12 mouse cellular contexts compared by ENCODE assay signal in genomic region chr4:107457602-107458001, GRCm38 (mm10). TPM values are rescaled to one million over a fixed set of nuclear protein-coding genes. Genes with fewer than 3 reads are reported as not detected.
A peak's percentile ranks its signal among the peaks of the same experiment; 100 is the strongest.
DNase-seq lines count a peak whose midpoint lies in the region; ATAC-seq lines count a peak whose summit lies in the region.
"Had no signal": no experiment of that assay in that cellular context is flagged by ENCODE, and none has a peak within 500 bp of the region (broad histone marks: within the 10 kb centered on the region; RNA-seq: fewer than 3 reads in every experiment).

No protein-coding gene starts in this region.

- H3K4me3 ChIP-seq in hindbrain, embryonic 11.5 days (ENCODE audit: low read depth, low read length): no peak overlapping the region
- no peak overlapping the region for H3K4me3 ChIP-seq in hindbrain, embryonic 16.5 days (ENCODE audit: low read length)
- H3K4me3 ChIP-seq in brown adipose tissue, adult 24 weeks (ENCODE audit: insufficient read depth, low read depth, low read length): peak overlapping the region; percentile 19
- H3K4me3 ChIP-seq in megakaryocyte, embryonic 14.5 days (replicated peaks): peak overlapping the region; percentile 47
- H3K4me3 ChIP-seq: hindbrain, embryonic 13.5 days had no signal

- no peak overlapping the region for H3K4me2 ChIP-seq in hindbrain, embryonic 11.5 days (replicated peaks; ENCODE audit: low read depth, low read length)
- no peak overlapping the region for H3K4me2 ChIP-seq in hindbrain, embryonic 16.5 days (ENCODE audit: low read length)
- H3K4me2 ChIP-seq: hindbrain, embryonic 13.5 days had no signal

- H3K9ac ChIP-seq in hindbrain, embryonic 11.5 days (ENCODE audit: low read depth, low read length): no peak overlapping the region
- H3K9ac ChIP-seq in hindbrain, embryonic 16.5 days (ENCODE audit: low read depth, low read length): no peak overlapping the region

- WGBS in hindbrain, embryonic 11.5 days: 53% methylated on average over 12 of the region's 12 CpGs
- WGBS in hindbrain, embryonic 16.5 days: 77% methylated on average over 12 of the region's 12 CpGs

- no peaks in the 10 kb centered on the region for H3K36me3 ChIP-seq in hindbrain, embryonic 11.5 days (ENCODE audit: control insufficient read depth, insufficient read depth, low read length)
- no peaks in the 10 kb centered on the region for H3K36me3 ChIP-seq in hindbrain, embryonic 16.5 days (ENCODE audit: control insufficient read depth, insufficient read depth, low read length)
- no peaks in the 10 kb centered on the region for H3K36me3 ChIP-seq in megakaryocyte, embryonic 14.5 days (replicated peaks; ENCODE audit: low read length)
- H3K36me3 ChIP-seq: hindbrain, embryonic 13.5 days had no signal

- H3K27me3 ChIP-seq in hindbrain, embryonic 11.5 days (ENCODE audit: control insufficient read depth, insufficient read depth, low read length): no peaks in the 10 kb centered on the region
- H3K27me3 ChIP-seq in hindbrain, embryonic 16.5 days (replicated peaks; ENCODE audit: control insufficient read depth, insufficient read depth, low read length): no peaks in the 10 kb centered on the region
- peaks cover 74% of the 10 kb centered on the region for H3K27me3 ChIP-seq in megakaryocyte, embryonic 14.5 days (replicated peaks)
- H3K27me3 ChIP-seq: CH12.LX; hindbrain, embryonic 13.5 days had no signal

- H3K27ac ChIP-seq in hindbrain, embryonic 11.5 days (ENCODE audit: low read depth, low read length): no peak overlapping the region
- no peak overlapping the region for H3K27ac ChIP-seq in hindbrain, embryonic 16.5 days (ENCODE audit: low read depth, low read length)
- no peak overlapping the region for H3K27ac ChIP-seq in brown adipose tissue, adult 24 weeks (replicated peaks; ENCODE audit: low read depth, low read length)
- H3K27ac ChIP-seq: hindbrain, embryonic 13.5 days had no signal

- no peak for ATAC-seq in hindbrain, embryonic 11.5 days (ENCODE audit: low FRiP score)
- ATAC-seq in hindbrain, embryonic 16.5 days: no peak
- ATAC-seq in cerebellum, adult (ENCODE audit: insufficient number of reproducible peaks, low FRiP score, low TSS enrichment): no peak

- H3K4me1 ChIP-seq in hindbrain, embryonic 11.5 days (replicated peaks; ENCODE audit: control insufficient read depth, insufficient read depth, low read length): 0 out of 2 replicates have a peak, but pooled peaks cover 2% of the 10 kb centered on the region
- peaks cover 3% of the 10 kb centered on the region; the same call in 1 of the 2 replicates for H3K4me1 ChIP-seq in hindbrain, embryonic 16.5 days (ENCODE audit: control insufficient read depth, insufficient read depth, low read depth, low read length)
- H3K4me1 ChIP-seq in brown adipose tissue, adult 24 weeks (ENCODE audit: control insufficient read depth, insufficient read depth, insufficient read length, low read length): no peaks in the 10 kb centered on the region; the same call in 1 of the 2 replicates
- peaks cover 24% of the 10 kb centered on the region for H3K4me1 ChIP-seq in megakaryocyte, embryonic 14.5 days

- H3K9me3 ChIP-seq in hindbrain, embryonic 11.5 days (ENCODE audit: control insufficient read depth, low read length): no peaks in the 10 kb centered on the region
- H3K9me3 ChIP-seq in hindbrain, embryonic 16.5 days (ENCODE audit: control insufficient read depth, low read length): no peaks in the 10 kb centered on the region
- H3K9me3 ChIP-seq in megakaryocyte, embryonic 14.5 days: peaks cover 10% of the 10 kb centered on the region
- H3K9me3 ChIP-seq: hindbrain, embryonic 13.5 days had no signal

- peak; percentile 45 for DNase-seq in hindbrain, embryonic 11.5 days (ENCODE audit: low spot score)
- peak; percentile 83 for DNase-seq in forelimb bud, embryonic 11.5 days (ENCODE audit: low read depth, low spot score)
- no peak for DNase-seq in adrenal gland, adult 18-20 months (ENCODE audit: low spot score in 2 of 2)
- no peak for DNase-seq in retina, embryonic 14.5 days (ENCODE audit: low spot score)
- DNase-seq: adrenal gland, postnatal 36 days; right cerebral cortex, postnatal 4 days had no signal

RNA-seq across cellular contexts. Expression of gene Glis1, which starts 23.2 kb away (rescaled TPM):
- polyA plus RNA-seq in hindbrain, embryonic 11.5 days (2014; fragmentation: Nextera tagmentation; extraction: Ambion mirVana): 4.0 and 6.3 TPM in 2 replicates
- 1.3 and 2.4 TPM in 2 replicates for polyA plus RNA-seq in hindbrain, embryonic 16.5 days (2015; fragmentation: Nextera tagmentation; extraction: Ambion mirVana)
- polyA plus RNA-seq in brown adipose tissue, adult 24 weeks (2012; ENCODE audit: insufficient read depth, insufficient read length, missing spikeins): not detected in 2 replicates
- polyA plus RNA-seq in megakaryocyte, embryonic 14.5 days (2012; ENCODE audit: insufficient read depth, low replicate concordance): 0.68 and 1.8 TPM in 2 replicates
- total RNA-seq in adrenal gland, adult 18-20 months (2021): 1 to 10 TPM in 1 of 2 experiments, under 1 TPM in 1; 0.23 to 1.1 TPM

Comparison
In these comparisons a context has a peak if more than half of its experiments do, and no peak if none do; other contexts are left out.
1. DNase-seq: peak in hindbrain, embryonic 11.5 days (single experiment) and forelimb bud, embryonic 11.5 days (single experiment); none in adrenal gland, adult 18-20 months (0 of 2) and retina, embryonic 14.5 days (single experiment).
2. H3K4me3 ChIP-seq: peak in brown adipose tissue, adult 24 weeks (single experiment) and megakaryocyte, embryonic 14.5 days (single experiment); none in hindbrain, embryonic 11.5 days (single experiment) and hindbrain, embryonic 16.5 days (single experiment).